Mouse (Mus musculus) layer of hippocampus, adult 11-12 months (tissue): ENCODE results near the gene Hipk2.
A peak's percentile ranks its signal among the peaks of the same experiment; 100 is the strongest.

Source experiments
- DNase-seq: peaks from one replicate; pipeline ENCODE4 v3.0.0; 2022; ENCODE audit warnings: low spot score

Gene Hipk2

DNA sequence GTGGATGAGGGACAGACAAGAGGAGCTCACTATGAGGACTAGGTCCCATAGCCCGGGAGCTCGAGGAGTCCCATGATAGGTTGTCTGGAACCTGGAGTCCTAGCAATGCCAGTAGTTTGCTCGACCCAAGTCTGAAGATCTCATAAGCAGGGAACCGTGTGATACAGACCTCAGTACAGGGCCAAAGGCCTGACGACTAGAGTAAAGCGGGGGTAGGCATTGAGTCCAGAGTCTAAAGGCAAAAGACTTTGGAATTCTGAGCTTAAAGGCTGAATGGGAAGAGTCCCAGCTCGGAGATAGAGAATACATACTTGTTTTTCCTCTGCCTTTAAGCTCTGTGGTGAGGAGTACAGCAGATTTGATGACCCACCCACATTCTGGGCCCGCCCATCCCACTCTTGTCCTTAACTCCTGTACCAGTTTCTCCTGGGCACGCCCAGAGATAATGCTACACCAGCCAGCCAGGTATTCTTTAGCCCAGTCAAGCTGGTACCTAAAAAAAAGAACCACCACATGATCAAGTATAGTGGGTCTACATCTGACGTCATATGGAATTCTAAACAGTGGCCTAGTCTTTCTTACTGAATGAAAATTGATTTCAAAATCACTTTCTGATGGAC lies 27.0 kb upstream of the Hipk2 start:
- DNase-seq: no peak

DNA sequence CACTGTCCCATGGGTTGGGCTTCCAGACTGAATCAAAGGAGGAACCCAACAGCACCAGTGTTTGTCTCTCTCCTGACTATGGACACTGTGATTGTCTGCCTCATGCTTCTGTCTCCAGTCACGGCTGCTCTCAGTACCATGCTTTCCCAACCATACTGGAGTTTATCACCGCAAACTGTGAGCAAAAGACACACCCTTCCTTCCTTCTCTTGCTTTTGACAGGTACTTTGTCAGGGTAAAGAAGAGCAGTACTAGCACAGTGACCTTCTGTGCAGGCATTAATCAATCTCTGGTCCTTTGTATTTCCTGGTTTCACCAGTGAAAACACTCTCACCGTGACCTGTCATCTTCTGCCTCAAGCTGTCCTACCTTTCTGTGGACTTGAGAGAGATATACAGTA lies 25.7 kb upstream of the Hipk2 start:
- no peak for DNase-seq

GRCm38 (mm10) chr6:38901152-38901551 lies 25.2 kb upstream of the Hipk2 start:
- no peak for DNase-seq

DNA sequence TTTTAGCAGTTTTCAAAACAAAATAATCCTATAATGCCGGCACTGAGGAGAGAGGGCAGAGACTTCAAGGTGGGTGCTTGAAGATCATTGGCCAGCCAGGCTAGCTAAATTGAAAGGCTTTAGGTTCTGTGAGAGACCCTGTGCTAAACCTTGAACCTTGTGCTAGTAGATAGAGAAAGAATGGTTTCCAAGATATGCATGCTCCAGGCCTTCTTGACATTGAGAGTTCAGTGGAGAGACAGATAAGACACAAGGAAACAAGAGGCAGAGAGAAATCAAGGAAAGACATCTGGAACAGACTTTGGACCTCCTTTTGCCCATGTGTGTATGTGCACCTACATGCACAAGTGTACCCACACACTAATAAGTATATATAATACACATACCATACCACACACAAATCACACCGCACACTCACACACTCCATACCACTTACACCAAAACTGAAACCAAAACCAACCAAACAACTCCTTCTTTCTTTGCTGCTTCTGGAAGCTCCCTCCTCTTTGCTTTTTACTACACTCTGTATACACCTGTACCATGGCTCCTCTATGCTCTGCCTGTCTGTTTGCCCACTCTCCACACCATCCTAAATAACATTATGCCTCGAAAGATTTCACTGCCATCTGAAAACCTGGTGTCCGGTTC lies 24.6 kb upstream of the Hipk2 start:
- DNase-seq: no peak

DNA sequence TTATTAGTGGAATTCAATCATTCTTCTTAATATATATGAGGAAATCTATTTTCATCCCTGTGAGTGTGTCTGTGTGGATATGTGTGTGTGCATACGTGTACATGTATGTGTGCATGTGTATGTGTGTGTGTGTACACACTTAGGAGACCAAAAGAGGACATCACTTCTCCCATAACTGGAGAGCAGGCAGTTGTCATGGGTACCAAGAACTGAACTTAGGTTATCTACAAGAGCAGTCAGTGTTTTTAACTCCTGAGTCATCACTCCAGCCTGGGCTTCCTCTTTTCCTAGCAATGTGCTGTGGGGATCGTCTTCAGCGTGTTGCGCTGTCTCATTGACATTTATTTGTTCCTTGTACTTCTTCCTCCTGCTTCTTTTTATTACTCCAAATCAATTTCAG lies 24.1 kb upstream of the Hipk2 start:
- no peak for DNase-seq

- DNase-seq: no peak
Measured at GRCm38 (mm10) chr6:38893615-38894014, 17.6 kb upstream of the Hipk2 start.

GRCm38 (mm10) chr6:38892017-38892416 lies 16.1 kb upstream of the Hipk2 start:
- DNase-seq: no peak

- DNase-seq: no peak
Measured at GRCm38 (mm10) chr6:38889156-38889555, 13.2 kb upstream of the Hipk2 start.

DNA sequence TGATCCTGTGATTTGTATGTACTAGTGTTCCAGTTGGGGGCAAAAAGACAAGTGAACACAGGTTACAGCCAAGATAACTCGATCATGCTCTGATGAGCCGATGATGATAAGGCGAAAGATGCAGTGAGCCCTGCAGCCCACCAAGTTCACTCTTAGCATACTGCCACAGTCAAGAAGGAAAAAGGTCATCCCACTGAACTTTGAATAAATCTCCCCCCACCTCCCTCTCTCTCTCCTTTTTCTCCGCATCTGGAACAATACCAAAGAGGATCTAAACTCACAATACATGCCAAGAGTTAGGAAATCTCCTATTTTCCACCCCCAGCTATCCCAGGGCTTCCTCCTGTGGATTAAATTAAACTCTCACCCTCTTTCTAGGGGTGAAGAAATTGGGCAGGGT lies 11.5 kb upstream of the Hipk2 start:
- DNase-seq: no peak

GRCm38 (mm10) chr6:38885132-38885531 lies 9.2 kb upstream of the Hipk2 start:
- no peak for DNase-seq

GRCm38 (mm10) chr6:38884482-38884881 lies 8.5 kb upstream of the Hipk2 start:
- DNase-seq: no peak

- DNase-seq: peak; percentile 26
Measured at GRCm38 (mm10) chr6:38882728-38883171, 6.8 kb upstream of the Hipk2 start.

GRCm38 (mm10) chr6:38881975-38882374 lies 6.0 kb upstream of the Hipk2 start:
- DNase-seq: no peak

GRCm38 (mm10) chr6:38881468-38881867 lies 5.5 kb upstream of the Hipk2 start:
- no peak for DNase-seq

GRCm38 (mm10) chr6:38877674-38878073 lies 1.7 kb upstream of the Hipk2 start:
- DNase-seq: no peak

GRCm38 (mm10) chr6:38875258-38876070 lies 501 bp downstream of the Hipk2 start, which contains the start of gene Tbxas1:
Tbxas1 (plus strand) TSS chr6:38875404.
- peak; percentile 47 for DNase-seq

DNA sequence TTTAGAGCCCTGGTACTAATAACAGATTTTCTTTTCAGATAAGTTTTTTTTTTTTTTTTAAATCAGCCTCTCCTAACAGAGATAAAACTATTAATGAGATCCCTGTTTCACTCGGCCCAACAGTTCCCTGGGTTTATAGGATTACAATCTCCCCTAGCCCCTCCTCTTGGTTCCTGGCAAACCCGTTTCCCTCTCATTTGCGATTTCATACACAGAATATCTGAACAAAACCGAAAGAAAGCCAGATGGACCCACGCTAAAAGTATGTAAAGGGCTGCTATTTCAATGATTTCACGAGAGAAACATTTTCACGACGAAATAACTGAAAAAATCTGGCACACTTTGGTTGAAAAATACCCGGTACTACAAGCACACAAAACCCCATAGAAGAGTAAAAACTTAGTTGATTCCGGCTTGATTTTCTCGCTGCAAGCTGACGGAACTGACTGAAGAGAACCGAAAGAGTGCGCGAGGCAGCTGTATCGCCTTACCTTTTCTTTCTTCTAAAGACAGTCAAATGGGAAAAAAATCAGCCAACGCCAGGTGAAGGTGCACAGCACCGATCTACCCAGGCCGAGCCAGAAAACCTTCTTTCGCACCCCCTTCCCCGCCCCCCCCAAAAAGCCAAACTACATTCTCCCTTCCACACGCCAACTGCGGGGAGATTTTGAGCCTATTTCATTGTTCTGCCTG lies 1.3 kb downstream of the Hipk2 start:
- no peak for DNase-seq

DNA sequence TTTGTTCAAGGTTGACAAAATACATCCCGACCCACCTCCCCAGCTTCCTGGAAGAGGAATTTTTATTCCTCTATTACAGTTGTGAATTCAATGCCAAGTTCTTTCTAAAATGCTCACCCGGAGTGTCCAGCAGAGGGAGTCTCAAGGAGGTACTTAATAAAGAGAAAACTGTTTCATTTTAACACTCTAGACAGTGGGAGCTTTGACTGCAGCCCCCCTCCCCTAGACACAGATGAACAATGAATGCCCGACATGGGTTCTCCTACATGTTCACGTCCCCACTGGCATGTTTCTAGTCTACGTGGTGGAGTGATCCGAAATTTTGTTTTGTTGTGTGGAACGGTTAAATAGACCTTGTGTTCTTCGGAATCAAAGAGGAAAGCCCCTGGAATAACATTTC lies 1.9 kb downstream of the Hipk2 start:
- DNase-seq: peak; percentile 74

- DNase-seq: no peak
Measured at GRCm38 (mm10) chr6:38873316-38873715, 2.6 kb downstream of the Hipk2 start.

DNA sequence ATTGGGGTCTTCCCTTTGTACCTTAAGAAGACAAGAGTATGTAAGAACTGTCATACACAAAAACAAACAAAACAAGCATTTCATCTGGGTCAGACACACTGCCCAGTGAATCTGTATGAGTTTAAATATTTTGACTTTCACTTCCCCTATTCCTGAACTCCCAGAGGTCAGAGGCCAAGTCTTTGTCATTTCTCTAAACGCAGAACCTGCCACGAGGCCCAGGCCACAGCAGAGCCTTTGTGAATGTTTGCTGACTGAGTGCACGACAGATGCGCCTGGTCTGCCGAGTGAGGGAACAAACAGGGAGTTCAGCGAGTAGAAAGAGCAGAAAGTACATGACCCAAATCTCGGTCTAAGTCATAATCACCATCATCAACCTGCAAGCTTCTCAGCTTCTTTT lies 4.9 kb downstream of the Hipk2 start:
- DNase-seq: no peak

GRCm38 (mm10) chr6:38870070-38870469 lies 5.9 kb downstream of the Hipk2 start:
- DNase-seq: no peak

- no peak for DNase-seq
Measured at GRCm38 (mm10) chr6:38868974-38869373, 7.0 kb downstream of the Hipk2 start.
